Mouse (Mus musculus): ENCODE measurements around the gene Pex3.
A peak's percentile ranks its signal among the peaks of the same experiment; 100 is the strongest.
"Not testable (repeated sequence)": the region's sequence is repeated elsewhere in the genome, so short reads cannot be mapped to it uniquely, and the experiment has no call there.

The Pex3 gene

GRCm38 (mm10) chr10:13536706-13537105 lies 16.2 kb downstream of the Pex3 start:
- no peak for DNase-seq (ENCODE audit: low spot score in 2 of 2)

GRCm38 (mm10) chr10:13534751-13535150 lies 18.2 kb downstream of the Pex3 start:
- DNase-seq (ENCODE audit: low spot score in 2 of 2), result no peak

GRCm38 (mm10) chr10:13528155-13528554 lies 24.8 kb downstream of the Pex3 start:
- no peak for DNase-seq (ENCODE audit: low spot score in 2 of 2)

DNA sequence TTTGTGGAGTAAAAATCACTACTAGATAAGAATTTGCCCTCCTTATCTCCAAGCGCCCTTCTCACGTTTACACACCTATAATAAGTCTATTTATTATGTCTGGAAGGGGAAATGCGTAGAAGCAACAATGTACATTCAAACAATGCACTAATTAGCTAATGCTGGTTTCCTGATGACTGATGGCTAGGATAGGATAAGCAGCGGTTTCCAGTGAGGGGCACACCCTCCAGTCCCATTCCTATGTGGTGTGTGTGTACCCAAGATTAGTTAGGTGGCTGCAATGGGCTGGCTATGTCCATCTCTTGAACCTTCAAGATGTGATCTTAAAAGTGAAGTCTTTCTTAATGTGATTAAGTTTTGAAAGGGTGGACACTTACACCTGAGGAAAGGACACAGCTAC lies 31.1 kb downstream of the Pex3 start:
- peak in 1 of 2 experiments; percentile 7 for DNase-seq (ENCODE audit: low spot score in 2 of 2)

- no peak for DNase-seq (ENCODE audit: low spot score in 2 of 2)
These were observed 50.6 kb downstream of the Pex3 start for GRCm38 (mm10) chr10:13502371-13502770.

- DNase-seq (ENCODE audit: low spot score in 2 of 2), result not testable (repeated sequence)
These were observed 51.4 kb downstream of the Pex3 start for GRCm38 (mm10) chr10:13501533-13501932.

GRCm38 (mm10) chr10:13500938-13501496 lies 51.9 kb downstream of the Pex3 start:
- DNase-seq (ENCODE audit: low spot score in 2 of 2), result peak; percentile 91 to 92

DNA sequence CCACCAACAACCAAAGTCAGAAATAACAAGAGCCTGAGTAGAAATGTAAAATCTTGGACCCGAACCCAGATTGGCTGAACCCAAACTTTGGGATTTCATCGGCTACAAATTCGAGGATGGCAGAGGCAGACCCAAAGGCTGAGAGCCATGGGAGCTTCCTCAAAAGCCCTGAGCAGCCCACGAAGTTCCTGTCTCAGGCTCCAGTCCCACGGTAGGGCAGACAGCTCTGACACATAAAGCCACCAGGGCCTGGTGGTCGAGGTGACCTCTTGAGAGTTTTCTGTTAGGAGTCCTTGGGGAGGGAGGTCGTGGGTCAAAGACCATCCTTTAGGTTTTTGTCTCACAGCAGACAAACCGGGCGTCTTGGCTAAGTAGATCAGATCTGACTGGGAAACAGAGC lies 52.5 kb downstream of the Pex3 start:
- no peak for DNase-seq (ENCODE audit: low spot score in 2 of 2)

DNA sequence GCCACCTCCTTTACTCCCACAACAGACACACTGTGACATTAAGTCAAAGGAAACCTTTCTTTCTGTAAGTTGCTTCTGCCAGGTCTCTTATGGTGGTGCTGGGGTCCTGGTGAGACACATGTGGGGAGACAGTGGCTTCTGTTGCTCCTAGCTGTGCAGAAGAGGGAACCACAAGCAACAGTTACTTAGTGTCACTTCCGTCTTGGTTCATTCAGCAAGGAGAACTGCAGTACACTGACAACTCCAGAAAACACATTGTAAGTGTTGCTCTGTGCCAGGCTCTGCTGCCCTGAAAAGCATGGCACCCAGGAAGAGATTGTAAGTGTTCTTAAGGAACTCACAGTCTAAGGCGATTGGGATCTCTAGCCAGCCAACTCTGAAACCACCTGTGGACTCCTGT lies 53.6 kb downstream of the Pex3 start, which contains the start of gene Fuca2:
Gene Fuca2, plus strand, starts transcription at position 210 of the 400 bp plus-strand sequence.
- no peak for DNase-seq (ENCODE audit: low spot score in 2 of 2)

DNA sequence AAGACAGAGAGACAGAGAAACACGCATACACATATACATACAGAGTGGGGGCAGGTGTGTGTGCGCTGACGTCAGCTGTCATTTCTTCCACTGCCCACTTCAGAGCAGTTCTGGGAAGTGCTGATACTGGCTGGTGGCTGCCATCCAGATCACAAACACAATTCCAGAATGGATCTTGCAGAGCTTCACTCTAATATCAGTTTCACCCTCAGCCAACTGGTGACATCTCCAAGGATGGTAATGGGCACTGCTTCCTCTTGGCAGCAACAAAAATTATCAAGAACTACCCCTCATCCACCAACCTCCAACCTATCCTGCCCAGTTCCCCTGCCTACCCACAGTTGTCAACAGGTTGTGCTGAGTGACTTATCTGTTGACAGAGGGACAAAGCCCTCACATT lies 56.6 kb downstream of the Pex3 start:
- no peak for DNase-seq (ENCODE audit: low spot score in 2 of 2)

DNA sequence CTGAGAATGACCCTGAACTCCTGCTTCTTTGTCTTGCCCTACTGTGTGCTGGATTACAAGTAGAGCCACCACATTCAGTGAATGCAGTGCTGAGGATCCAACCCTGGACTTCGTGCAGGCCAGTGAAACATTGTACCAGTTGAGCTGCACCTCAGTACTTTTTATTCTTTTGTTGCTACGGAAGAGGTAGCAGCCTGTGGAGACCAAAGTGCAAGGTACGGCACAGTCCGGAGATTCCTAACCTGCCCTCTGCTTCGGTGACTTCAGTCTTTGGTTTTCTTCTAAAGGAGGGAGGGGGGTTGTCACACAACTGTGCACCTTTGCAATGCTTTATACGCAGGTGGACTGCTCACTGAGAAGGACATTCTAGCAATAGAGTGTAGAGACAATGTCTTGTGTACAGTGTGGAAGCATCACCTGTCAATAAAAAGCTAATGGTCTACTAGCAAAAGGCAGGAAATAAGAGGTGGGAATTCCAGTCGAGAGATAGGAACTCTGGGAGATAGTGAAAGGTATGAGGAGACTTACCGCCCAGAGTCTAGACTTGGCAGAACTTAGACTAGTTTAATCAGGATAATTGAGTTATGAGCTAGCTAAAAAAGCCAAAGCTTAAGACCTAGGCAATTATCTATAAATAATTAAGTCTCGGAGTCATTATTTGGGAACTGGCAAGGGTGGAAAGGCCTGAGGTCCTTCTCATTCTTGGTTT lies 58.8 kb downstream of the Pex3 start:
- DNase-seq (ENCODE audit: low spot score in 2 of 2), result no peak

DNA sequence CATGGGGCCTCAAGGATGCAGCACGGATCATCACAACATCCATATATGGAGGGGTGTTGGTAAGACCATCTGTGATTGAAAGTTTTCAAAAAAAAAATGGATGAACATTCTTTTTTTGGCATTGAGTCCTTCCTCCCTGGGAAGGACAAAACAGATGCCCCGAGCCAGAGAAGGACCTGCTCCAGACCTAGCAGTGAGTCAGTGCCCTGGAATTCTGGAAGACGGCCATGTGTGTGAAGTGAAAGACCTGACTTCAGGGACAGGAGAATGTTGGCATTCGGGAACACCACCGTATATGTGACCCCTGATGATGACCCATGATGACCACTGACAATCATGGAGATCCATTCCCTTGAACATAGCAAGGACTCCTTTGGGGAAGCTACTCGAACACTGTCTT lies 63.3 kb downstream of the Pex3 start:
- no peak for DNase-seq (ENCODE audit: low spot score in 2 of 2)

DNA sequence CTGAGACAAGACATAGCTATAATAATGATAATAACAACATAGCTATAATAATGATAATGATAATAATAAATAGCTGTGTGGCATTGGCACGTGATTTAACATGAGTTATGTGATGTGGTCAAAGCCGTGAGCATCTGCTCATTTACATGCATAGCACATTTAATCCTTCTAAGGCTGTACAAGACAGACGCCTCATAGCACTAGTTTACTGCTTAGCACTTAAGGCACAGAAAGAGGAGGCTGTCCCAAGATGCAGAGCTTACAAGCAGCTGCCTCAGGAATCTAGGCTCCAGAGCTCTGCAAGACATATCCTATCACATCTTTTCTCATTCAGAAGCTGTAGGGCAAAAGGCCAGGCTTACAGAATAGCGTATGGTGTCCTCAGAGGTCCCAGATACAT lies 67.0 kb downstream of the Pex3 start:
- DNase-seq (ENCODE audit: low spot score in 2 of 2), result no peak

DNA sequence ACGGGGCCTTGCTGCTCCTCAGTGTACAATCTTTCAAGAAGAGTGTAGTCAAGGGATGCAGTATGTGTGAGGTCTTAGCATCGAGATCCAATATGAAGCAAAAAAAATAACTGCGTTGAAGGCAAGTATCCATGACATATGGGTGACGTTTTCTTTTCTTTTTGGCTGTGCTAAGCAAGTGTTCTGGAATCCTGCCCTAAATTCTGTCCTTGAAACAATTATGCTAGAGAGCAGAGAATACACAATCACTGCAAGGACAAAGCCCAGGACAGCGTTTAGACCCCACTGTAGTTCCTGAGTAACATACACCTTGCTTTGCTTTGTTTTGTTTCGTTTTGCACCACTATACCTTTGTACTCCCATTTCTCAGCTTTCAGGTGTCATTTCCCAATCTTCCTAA lies 73.6 kb downstream of the Pex3 start:
- DNase-seq (ENCODE audit: low spot score in 2 of 2), result no peak

DNA sequence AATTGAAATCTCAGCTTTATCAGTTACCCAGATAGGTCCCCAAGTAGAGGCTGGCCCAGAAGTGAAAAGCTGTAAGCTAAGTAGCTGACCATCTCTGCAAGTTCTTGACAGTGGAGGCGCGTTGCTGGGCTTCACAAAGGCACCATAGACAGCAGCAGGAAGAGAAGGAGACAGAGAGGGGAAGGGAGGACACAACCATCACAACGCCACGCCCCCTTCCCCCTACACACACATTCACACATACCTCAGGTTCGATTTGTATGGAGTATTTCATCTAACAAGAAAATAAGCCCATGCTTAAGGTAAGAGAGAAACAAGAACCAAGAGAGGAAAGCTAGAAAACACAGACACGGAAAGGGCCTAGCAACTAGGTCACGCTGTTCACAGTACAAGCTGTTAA lies 77.8 kb downstream of the Pex3 start:
- DNase-seq (ENCODE audit: low spot score in 2 of 2), result no peak

DNA sequence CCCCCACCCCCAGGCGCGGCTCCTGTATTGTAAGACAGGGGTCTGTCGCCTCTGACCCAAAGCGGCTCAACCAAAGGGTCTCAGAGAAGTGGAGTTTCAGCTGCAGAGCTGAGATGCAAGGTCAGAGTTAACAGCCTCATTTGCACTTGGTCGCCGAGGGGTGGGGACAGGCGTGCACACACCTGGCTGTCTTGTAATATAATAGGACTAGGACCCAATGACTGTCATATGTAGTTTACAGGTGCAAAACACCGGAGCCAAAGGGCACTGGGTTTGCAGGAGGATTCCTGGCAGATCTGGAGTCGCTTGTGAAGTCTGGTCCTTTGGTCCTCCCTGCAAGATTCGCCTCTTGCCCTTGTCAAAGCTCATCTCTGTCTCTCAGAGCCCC lies 78.4 kb downstream of the Pex3 start:
- DNase-seq (ENCODE audit: low spot score in 2 of 2), result no peak

Data from right cerebral cortex, postnatal 10 days (tissue).